Mouse (Mus musculus) urinary bladder, postnatal 4 days (tissue): ENCODE results near the gene Mlst8.

Experiments
- DNase-seq, 2 experiments: peaks; one replicate each; pipeline ENCODE4 v3.0.0; 2021 to 2022; ENCODE audit warnings: low spot score in 2 of 2

Mlst8 gene

DNA sequence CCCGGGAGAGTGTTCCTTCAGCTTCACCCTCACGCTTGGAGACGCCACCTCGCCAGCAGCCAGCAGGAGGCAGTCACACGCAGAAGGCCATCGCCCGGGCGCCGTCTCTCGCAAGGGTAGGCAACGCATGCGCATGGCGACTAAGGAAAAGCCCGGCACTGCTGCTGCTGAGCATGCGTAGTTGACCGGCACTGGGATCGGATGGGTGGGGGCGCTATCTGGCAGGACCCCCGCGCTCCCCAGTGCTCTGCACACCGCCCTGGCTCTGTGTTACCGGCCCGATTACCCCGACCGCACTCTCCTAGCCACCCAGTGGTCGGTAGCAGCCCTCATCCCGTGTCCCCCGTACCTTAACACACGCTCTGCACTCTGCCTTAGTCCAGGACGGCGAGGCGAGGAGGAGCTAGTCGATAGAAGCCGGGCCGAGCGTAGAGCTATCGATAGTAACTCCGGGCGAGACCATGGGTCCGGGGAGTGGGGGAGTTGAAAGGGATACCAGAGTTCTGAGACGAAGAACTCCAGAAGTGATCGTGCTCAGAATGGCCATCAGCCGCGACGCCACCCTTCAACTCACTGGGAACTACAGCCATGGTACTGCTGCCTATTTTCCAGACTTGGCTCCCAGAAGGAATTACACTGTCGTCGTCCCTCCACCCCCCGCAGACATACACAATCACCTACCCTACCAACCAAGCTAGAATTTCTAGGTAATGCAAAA lies at the start of gene Mlst8:
TSS of gene Mlst8 (minus strand) at position 416 of the 718 bp plus-strand sequence.
- DNase-seq, result peak; percentile 95 to 98

DNA sequence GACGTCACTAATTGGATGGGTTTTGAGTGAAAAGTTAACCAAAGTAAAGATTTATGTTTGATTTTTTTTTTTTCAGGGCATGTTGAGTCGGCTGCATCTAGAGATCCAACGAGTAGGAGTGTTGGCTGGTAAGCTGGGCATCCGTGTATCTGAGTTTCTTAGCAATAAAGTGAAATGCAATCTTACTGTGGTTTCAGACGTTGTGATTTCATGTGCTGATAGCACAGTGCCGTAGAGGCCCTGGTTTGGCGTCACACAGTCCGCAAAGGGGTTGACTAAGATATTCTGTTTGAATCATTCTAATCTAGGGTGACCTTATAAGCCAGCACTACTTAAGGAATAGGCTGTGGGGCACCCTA lies 49.7 kb upstream of the Mlst8 start:
- no peak for DNase-seq

DNA sequence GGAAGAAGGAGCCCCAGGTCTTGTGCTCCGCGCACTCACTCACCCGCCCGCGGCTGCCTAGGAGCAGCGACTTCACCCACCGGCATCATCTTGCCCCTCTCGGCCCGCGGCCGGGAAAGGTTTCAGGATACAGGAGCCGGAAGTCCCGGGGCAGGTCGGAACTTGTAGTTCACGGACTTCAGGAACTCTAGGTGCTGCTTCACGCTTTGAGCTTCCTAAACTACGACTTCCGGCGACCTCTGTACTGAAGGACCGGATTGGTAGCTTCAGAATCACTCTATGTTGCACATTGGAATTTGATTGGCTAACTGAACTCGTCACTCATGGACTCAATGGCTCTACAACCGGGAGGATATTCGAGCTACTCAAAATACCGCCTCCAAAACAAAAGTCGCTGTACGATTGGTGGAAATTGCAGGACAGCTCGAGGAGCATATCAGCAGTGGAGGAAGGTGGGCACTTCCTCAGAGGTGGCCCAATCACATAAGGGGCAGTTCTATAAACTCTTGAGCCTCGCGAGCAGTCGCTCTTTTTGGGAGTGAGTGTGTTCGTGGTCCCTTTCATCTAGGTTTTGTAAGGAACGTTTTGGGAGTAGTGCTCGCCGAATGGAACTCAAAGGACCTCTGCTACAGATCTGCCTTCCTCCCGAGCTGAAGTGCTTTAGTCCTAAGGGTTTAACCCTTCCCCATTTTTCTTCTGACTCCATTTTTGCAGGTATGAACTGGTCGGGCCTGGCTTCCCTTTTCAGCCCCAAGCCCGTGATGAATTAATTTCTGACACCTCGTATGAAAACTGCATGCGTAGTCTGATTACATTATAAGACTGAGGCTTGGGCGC lies 49.1 kb upstream of the Mlst8 start, which contains the start of gene Traf7:
TSS of gene Traf7 (minus strand) at position 216 of the 837 bp plus-strand sequence.
- peak; percentile 86 to 90 for DNase-seq

DNA sequence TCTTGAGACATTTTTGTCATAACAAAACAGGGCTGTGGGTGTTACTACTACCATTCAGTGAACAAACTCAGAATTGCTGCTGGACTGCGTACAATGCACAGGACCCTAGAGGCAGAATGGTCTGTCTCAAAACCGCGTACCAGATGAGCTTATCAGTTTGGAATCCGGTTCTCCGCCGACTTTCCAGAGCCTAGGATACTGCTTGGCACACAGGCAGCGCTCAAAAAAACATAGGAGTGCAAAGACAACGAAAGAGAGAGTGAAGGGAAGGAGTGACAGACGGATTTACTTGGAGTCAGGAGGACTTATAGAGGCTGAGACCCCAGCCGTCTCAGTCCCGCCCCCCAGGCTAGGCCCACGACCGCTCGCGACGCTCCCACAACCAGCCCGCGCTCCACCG lies 48.4 kb upstream of the Mlst8 start:
- no peak for DNase-seq

DNA sequence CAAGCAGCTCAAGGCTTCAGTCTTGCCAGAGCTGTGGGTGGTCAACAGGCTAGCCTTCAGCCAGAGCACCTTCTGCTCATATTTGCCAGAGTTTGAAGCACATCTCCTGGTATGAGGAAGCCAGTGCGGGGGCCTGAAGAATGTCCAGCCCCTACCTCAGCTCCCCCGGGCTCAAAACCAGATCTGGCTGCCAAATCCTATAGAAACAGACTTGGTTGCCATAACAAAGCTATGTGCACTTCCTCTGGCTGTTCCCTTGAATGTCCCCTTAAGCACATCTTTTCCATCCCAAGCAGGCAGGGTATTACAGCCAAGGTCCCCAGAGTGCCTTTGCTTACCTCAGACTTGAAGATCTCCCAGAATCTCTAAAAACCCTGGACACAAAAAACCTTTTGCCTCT lies 45.9 kb upstream of the Mlst8 start:
- DNase-seq, result no peak

DNA sequence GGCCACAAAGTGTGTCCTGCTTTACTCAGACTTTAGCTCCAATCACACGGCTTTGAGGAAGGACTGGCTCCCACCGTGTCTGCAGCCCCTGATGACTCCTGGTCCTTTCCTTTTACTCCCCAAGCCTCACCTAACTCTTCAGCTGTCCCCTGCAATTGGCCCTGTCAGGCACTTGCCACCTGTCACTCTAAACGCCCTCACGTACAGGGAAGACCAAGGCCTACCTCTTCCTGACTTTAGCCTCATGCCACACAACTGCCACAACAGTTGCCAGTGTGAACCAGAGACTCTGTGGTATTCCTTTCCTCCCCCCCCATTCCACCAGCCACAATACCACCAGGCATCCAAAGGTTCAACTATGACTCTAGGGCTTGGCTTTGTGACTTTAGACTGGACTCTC lies 41.6 kb upstream of the Mlst8 start:
- no peak for DNase-seq

DNA sequence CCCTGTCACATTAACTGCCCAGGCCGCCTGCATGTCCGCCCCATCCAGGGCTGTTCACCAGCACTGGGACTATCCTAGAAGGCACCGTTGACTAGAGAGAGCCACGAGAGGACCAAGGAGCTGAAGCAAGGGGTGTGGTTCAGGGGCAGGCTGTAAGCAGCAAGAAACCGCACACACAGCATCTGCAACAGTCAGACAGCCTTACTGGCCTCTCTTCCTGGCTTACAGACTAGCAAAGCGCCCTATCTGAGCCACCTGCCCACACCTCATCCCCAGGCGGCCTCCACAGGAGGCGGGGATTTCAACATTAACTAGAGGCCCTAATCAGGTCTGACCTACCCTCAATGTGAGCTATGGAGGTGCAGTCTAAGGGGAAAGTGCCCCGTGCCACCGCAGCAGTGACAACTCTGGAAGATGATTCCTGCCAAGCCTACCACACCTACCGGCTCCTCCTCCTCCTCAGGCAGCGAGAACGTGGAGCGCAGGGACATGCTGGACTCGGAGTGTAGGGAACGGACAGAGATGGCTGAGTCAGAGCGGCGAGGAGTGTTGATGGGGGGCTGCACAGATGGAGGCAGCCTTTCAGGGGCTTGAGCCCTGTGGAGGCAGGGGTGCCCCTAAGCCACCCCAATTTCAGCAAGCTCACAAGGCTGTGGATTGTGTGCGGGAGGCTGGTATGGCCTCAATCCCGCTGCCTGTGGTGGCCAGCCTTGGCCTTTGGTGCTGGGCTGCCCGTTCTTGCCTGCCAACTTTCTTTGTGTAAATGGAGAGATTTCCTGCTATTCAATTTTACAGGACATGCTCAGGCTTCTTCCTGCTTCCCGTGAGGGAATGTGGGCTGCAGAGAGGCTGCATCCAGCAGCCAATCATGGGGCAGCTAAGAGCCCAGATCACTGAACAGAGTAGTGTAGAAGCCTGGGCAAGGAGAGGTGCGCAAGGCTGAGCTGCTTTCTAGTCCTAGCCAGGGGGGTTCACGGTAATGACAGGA lies 35.7 kb upstream of the Mlst8 start:
- DNase-seq, result no peak

DNA sequence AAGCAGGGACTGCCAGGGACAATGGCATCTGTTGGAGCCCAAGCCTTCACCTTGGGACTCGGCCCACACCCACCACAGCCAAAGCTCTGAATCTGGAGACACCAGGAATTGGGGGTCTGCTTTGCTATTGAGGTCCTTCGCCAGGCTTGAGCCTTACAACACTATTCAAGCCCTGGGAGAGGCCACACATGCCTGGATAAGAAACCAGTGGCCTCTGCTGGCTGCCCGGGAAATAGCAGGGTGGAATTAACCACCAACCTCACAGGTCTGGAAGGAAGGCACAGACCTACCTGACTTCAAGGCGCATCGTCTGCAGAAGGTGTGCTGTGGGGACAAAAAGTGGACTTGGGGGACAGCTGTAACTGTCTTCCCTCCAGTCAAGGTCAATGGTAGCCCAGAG lies 34.7 kb upstream of the Mlst8 start:
- DNase-seq, result no peak

DNA sequence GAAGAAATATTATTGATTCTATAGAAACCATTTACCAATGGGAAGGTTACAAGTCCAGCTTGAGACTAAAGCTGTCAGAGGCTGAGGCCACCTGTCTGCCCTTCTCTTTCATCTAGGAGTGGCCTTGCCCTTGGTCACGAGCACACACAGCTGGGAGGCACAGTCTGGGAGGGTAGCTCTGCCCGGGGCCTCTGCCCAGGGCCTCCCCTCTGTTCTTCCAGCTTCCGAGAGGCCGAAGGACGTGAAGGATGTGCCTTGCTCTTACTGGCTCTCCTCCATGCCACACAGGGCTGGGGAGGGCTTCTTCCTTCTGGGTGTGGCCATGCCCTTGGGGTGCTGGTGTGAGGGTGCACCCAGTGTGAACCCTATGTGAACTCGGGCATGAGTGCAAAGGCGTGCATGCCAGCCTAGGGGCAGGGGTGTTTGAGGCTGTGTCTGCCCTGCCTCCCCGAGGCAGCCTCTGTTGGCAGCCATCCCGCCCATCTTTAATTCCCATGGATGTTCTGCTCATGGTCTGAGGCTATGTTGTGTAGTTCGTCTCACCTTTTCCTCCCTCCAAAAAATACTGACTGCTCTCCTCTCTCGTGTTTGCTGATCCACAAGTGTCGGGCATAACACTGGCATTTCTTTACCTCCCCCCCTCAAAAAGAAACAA lies 29.1 kb upstream of the Mlst8 start:
- no peak for DNase-seq

DNA sequence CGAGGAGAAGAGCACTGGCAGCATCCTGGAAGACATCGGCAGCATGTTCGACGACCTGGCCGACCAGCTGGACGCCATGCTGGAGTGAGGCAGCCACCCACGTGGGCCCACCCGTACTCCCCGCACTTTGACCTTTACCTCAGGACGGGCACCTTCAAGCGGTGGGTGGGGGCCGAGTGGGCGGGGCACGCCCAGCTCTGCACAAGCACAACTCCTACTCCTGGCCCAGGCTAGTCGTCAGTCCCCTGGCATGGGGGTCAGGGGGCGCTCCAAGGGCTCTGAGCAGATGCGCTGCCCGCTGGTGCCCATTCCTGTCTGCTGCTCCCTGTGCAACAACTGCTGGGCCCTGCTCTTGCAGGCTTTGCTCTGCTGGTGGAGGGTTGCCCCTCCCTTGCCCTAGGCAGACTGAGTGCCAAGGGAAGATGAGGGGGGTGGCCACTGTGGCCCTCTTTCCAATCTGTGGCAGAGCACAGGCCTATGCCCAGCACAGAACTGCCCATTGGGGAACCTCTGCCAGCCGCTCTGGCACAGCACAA lies 28.3 kb upstream of the Mlst8 start:
- DNase-seq, result no peak

DNA sequence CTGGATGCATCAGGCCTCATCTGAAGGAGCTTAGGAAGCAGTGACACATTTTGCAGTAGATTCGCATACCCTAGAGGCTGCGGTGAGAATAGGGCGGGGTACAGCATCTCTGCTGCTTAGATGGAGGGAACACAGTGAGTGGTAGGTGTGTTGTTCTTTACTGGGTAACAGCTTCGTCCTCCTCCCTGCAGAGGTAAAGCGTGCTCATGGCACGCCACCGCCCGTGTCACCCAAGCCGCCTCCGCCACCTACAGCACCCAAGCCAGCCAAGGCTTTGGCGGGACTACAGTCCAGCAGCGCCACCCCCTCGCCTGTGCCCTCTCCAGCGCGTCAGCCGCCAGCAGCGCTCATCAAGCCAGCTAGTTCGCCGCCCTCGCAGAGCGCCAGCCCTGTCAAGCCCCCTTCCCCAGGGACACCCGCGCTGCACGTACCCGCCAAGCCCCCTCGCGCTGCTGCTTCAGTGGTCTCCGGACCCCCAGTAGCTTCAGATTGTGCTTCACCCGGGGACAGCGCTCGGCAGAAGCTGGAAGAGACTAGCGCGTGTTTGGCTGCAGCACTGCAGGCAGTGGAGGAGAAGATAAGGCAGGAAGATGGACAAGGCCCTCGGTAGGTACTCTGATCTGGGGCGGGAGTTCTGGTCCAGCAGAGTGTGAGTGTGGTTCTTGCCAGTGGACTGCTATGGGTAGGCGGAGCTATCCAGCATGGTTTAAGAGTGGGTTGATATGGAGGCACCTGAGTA lies 27.6 kb upstream of the Mlst8 start:
- DNase-seq, result no peak

DNA sequence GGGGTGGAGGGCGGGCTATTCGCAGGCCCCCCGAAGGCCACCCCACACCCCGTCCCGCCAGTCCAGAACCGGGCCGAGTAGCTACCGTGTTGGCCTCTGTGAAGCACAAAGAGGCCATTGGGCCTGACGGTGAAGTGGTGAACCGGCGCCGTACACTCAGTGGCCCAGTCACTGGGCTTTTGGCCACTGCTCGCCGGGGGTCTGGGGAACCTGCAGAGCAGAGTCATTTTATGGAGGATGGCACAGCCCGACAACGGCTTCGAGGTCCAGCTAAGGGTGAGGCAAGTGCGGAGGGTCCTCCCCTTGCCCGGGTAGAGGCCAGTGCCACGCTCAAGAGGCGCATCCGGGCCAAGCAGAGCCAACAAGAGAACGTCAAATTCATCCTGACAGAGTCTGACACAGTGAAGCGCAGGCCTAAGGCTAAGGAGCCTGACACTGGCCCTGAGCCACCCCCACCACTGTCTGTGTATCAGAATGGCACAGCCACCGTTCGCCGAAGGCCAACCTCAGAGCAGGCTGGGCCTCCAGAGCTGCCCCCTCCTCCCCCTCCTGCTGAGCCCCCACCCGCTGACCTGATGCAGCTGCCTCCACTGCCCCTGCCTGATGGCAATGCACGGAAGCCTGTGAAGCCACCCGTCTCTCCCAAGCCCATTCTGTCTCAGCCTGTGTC lies 26.5 kb upstream of the Mlst8 start:
- DNase-seq, result no peak

DNA sequence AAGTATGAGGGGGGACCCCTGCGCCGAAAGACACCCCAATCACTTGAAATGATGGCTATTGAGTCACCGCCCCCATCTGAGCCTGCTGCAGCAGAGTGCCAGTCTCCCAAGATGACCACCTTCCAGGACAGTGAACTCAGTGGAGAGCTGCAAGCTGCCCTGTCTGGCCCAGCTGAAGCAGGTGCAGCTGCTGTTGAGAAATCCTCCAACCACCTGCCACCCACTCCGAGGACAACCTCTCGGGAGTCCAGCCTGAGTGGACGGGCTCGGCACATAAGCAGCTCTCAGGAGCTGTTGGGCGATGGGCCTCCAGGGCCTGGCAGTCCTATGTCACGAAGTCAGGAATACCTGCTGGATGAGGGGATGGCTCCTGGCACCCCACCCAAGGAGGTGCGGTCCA lies 25.2 kb upstream of the Mlst8 start:
- DNase-seq, result no peak

DNA sequence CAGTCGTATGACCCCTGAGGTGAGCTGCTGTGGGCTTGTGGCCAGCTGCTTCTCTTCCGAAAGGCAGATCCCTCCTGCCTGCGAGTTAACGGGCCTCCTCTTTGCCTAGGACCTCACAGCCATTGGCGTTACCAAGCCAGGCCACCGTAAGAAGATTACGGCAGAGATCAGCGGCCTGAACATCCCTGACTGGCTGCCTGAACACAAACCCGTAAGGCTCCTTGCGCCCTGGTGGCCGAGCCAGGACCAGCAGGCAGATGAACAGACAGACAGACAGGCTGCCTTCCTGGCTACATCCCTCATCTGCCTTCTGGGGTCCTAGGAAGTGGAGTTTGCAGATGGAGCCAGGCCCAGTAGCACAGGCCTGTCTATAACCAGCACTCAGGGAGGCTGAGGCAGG lies 23.3 kb upstream of the Mlst8 start:
- DNase-seq, result no peak

DNA sequence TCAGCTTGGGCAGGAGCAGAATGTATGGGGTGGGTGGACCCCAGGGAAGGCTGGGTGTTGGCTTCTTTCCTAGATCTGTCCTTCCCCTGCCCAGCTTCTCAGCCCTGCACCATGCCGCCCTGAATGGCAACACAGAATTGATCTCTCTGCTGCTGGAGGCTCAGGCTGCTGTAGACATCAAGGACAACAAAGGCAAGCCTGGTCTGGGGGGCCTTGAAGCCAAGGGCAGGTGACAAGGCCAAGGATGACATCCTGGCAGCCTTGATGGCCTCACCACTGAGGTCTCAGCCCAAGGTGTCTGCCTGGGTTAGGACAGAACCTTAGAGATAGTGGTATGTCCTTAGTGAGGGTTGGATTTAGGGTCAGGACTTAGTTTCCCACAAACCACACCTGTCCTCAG lies 17.1 kb upstream of the Mlst8 start:
- no peak for DNase-seq

DNA sequence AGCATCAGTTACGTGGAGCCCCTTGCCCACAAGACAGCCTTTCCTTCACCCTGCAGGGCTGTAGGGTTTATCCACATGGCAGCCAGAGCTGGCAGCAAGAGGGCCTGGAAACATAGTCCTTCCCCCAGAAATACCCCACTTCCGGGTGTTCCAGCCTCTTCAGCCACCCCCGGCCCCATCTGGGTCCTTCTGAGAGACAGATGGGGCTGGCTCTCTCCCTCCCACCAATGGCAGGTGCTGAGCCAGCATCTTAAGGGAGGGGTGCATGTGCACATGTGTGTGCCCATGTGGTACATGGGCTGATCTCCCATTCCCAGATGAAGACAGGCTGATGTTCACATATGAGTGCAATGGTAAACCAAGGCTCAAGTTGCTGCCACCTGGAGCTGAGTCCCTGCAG lies 16.6 kb upstream of the Mlst8 start:
- DNase-seq, result no peak

DNA sequence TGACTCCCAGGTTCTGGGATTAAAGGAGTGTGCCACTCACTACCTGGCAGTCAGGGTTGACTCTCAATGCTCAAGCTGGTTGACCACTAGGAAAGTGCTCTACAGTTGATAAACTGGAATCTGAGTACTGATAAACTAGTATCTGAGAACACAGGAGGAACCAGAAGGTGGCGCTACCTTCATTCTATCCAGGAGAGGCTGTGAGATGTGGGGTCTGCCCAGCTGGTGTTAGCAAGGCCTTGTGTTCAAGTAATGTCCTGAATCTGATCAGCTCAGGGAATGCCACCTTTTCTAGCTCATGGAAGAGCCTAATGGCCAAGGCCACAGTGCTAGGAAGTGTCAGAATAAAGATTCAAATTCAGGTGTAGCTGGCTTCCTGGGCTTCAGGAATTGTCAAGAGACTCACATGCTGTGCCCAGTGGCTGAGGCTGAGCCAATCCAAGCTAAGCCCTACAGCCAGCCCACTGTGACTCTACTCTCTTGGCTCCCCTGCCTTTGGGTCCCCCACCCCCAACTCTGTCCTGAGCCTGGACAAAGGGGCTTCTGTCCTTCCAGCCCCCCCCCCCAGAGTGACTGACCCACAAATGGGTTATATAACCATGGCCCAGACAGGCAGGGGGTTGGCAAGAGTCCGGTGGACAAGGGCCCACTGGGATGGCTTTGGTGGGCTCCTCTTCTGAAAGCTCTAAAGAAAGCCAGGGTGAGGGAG lies 15.9 kb upstream of the Mlst8 start:
- no peak for DNase-seq

DNA sequence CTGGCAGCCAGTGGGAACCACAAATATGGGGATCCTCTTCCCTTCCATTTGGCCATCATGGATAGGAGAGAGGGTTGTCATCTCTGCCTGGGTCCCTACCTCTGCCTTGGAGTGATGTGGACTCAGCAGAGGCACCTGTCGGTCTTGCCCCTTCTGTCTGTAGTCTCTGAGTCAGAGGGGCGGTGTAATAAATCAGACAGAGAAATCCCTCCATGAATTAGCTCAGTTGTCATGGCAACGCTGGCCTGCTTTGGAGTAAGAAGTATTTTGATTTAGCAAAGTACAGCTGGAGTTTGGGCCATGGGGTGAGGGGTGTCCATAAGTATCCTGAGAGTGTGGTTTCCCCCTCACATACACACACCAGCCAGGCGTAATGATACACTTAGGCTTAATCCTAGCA lies 11.5 kb upstream of the Mlst8 start:
- DNase-seq, result no peak

DNA sequence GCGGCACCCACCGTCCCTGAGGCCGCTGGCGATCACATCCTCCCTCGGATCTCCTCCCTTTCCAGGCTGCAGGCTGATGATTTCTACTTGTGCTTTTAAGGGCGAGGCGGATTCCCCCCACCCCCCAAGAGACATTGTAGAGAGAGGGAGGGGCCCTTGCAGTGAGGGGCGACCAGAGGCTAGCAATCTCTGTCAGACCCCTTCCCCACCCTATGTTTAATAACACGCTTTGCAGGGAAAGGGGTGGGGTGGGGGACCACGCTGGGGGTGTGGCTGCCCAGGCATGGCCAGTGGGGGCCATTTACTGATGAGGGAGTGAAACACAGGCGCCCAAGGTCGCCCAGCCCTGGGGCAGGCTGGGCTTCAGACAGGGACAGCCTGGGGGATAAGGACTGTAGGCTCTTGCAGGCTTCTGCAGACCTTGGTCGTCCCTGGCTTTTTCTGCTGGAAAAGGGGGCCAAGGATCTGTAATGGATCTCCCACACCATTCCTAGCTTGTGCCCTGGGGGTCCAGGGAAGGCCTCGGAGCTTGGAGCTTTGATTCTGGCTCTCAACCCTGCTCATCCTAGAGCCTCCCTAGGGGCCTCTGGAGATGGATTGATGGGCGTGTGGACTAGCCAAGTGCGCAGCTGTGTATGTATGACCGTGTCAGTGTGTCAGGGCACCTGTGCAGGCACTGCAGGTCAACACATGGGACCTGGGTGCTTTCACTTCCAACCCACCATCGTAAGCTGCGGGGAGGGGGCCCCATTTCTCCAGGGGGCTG lies 10.6 kb upstream of the Mlst8 start:
- DNase-seq, result no peak
